Mouse (Mus musculus) stomach, postnatal 0 days (tissue): Measurements from ENCODE around the gene Uggt1. TPM values are rescaled to one million over a fixed set of nuclear protein-coding genes. Genes with fewer than 3 reads are reported as not detected.

Experiments used
- ATAC-seq: fragments of 200-750 bp; cut with Nextera tagmentation; 2 replicates; pipeline ENCODE4 v1.8.0; 2017; ENCODE audit not compliant: low FRiP score, low TSS enrichment
- DNase-seq: peaks from one replicate; pipeline ENCODE4 v3.0.0-alpha.2; 2016; ENCODE audit warnings: low spot score
- H3K27ac ChIP-seq: fragments of 300-500 bp; sonication (generic); replicated peaks from 2 replicates; pipeline ENCODE4 v1.5.1; 2014; ENCODE audit warnings: mild to moderate bottlenecking, control low read depth
- H3K27me3 ChIP-seq: fragments of 300-500 bp; sonication (generic); 2 replicates; pipeline ENCODE4 v1.6.1; 2014; ENCODE audit warnings: low read length; ENCODE audit not compliant: control insufficient read depth, insufficient read depth
- H3K36me3 ChIP-seq: fragments of 300-500 bp; sonication (generic); 2 replicates; pipeline ENCODE4 v1.6.1; 2014; ENCODE audit warnings: low read length, mixed read lengths; ENCODE audit not compliant: control insufficient read depth, insufficient read depth
- H3K4me1 ChIP-seq: fragments of 300-500 bp; sonication (generic); replicated peaks from 2 replicates; pipeline ENCODE4 v1.6.1; 2014; ENCODE audit warnings: antibody characterized with exemption; ENCODE audit not compliant: control insufficient read depth, insufficient read depth
- H3K4me2 ChIP-seq: fragments of 300-500 bp; sonication (generic); replicated peaks from 2 replicates; pipeline ENCODE4 v1.6.1; 2014; ENCODE audit warnings: low read depth, mild to moderate bottlenecking, control low read depth, moderate library complexity
- H3K4me3 ChIP-seq: fragments of 300-500 bp; sonication (generic); 2 replicates; pipeline ENCODE4 v1.5.1; 2014; ENCODE audit warnings: low read depth, low read length, control low read depth
- H3K9ac ChIP-seq: fragments of 300-500 bp; sonication (generic); 2 replicates; pipeline ENCODE4 v1.6.1; 2014; ENCODE audit warnings: mild to moderate bottlenecking, low read length, control low read depth, mixed read lengths
- H3K9me3 ChIP-seq: fragments of 300-500 bp; sonication (generic); 2 replicates; pipeline ENCODE4 v1.6.1; 2016; ENCODE audit warnings: low read length; ENCODE audit not compliant: control insufficient read depth
- CTCF ChIP-seq: IDR thresholded peaks from 2 replicates; pipeline ENCODE4 v1.5.1; 2016; ENCODE audit warnings: antibody characterized with exemption, low read depth, mild to moderate bottlenecking, moderate library complexity
- EP300 ChIP-seq: optimal IDR thresholded peaks from 2 replicates; pipeline ENCODE3; 2016; ENCODE audit warnings: antibody characterized with exemption
- WGBS: fragments of 180-500 bp; shearing (Covaris S2); extraction: QIAGEN DNeasy Blood & Tissue Kit; methylation state at CpG from one replicate; pipeline ENCODE4 v1.1.7; 2014; 5-methylcytosine and 5-hydroxymethylcytosine counted together
- polyA plus RNA-seq: library from polyadenylated mRNA; unstranded; fragments of >200 nt; fragmentation: Nextera tagmentation; extraction: Ambion mirVana; gene quantifications from 2 replicates; pipeline ENCODE4 v1.2.1, GENCODE M21; 2015

The Uggt1 gene
- polyA plus RNA-seq, 1 experiment from 2014 or later, result 28.9 TPM

DNA sequence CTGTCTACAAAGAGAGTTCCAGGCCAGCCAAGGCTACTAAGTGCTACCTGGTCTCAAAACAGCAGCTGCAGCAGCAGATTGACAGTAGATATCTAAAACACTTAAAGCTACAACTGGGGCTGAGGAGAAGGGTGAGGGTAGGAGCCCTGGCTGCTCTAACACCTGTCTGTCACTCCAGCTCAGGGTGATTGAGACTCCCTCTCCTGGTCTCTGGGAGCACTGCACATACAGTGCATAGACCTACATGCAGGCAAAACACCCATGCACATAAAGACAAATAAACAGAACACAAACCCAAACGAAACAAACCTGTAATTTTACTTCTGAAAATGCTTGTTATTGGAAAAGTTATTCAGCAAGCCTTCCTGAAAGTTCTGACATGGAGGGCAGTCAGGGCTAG is 95.1 kb downstream of the Uggt1 start:
- 0 out of 2 replicates have a peak, but pooled peaks have one; percentile 70 for ATAC-seq
- Histone ChIP-seq H3K4me3 (no peak overlapping the region), H3K9me3 (no peaks in the 10 kb centered on the region), H3K4me1 (no peaks in the 10 kb centered on the region), H3K9ac (no peak overlapping the region), H3K27me3 (no peaks in the 10 kb centered on the region), H3K4me2 (no peak overlapping the region), H3K36me3 (peaks cover 32% of the 10 kb centered on the region), H3K27ac (no peak overlapping the region)
- TF ChIP-seq EP300, result no peak
- TF ChIP-seq CTCF, result peak; percentile 69
- WGBS, result 62% methylated on average over 1 of the region's 1 CpGs
- peak; percentile 53 for DNase-seq

- H3K4me2 ChIP-seq, result no peak overlapping the region
- DNase-seq, result no peak
- no peaks in the 10 kb centered on the region for H3K27me3 ChIP-seq
- no peak overlapping the region for H3K9ac ChIP-seq
- H3K27ac ChIP-seq, result no peak overlapping the region
- ATAC-seq, result no peak
- no peak for TF ChIP-seq EP300
- no peak for TF ChIP-seq CTCF
- H3K36me3 ChIP-seq, result peaks cover 34% of the 10 kb centered on the region
- H3K4me1 ChIP-seq, result no peaks in the 10 kb centered on the region
- H3K9me3 ChIP-seq, result no peaks in the 10 kb centered on the region
- WGBS, result 60% methylated on average over 2 of the region's 2 CpGs
- no peak overlapping the region for H3K4me3 ChIP-seq
Observed at GRCm38 (mm10) chr1:36148809-36149208, 95.7 kb downstream of the Uggt1 start.

DNA sequence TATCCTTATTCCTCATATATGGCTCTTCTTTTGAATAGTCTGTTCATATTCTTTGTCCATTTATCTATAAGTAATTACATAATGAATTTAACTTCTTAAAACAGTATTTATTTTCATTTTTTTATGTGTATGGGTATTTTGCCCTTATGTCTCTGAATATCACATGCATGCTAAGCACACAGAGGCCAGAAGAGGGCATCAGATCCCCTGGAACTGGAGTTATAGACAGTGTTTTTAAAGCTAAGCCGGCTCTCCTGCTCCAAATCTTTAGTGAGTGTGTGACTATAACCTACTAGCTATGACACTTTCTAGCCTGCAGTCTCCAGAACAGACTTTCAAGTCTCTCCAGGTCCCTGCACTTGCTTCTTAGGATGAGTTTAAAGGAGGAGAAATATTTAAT is 99.5 kb downstream of the Uggt1 start:
- TF ChIP-seq EP300, result no peak
- TF ChIP-seq CTCF, result peak; percentile 76
- H3K4me3 ChIP-seq, result no peak overlapping the region
- no peaks in the 10 kb centered on the region for H3K4me1 ChIP-seq
- no peak overlapping the region for H3K4me2 ChIP-seq
- H3K27ac ChIP-seq, result no peak overlapping the region
- no peaks in the 10 kb centered on the region for H3K9me3 ChIP-seq
- peaks cover 29% of the 10 kb centered on the region for H3K36me3 ChIP-seq
- H3K27me3 ChIP-seq, result no peaks in the 10 kb centered on the region
- H3K9ac ChIP-seq, result no peak overlapping the region
- 10% methylated on average over 1 of the region's 1 CpGs for WGBS
- ATAC-seq (no peak), DNase-seq (no peak)

DNA sequence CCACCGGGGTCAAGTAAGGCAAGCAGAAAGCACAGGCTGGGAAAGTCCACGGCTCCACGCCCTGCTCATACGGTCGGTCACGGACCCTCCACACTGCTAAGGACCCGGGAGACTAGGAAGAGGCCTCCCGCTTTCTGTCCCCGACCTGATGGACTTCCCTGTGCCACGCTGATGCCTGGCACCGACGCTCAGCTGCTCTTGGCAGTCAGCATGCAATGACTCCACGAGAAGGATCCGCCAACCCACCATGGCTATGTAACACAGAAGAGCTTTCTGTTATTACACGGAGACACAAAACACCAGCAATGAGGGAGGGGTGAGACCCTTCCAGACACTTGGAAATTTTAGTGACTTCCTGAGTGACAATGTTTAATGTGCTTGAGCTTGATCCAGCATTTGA is 104.2 kb downstream of the Uggt1 start:
- Histone ChIP-seq H3K27ac (no peak overlapping the region), H3K27me3 (no peaks in the 10 kb centered on the region), H3K4me2 (no peak overlapping the region), H3K4me3 (no peak overlapping the region), H3K36me3 (peaks cover 5% of the 10 kb centered on the region), H3K9me3 (no peaks in the 10 kb centered on the region), H3K4me1 (no peaks in the 10 kb centered on the region), H3K9ac (no peak overlapping the region)
- ATAC-seq (no peak), DNase-seq (no peak)
- no peak for TF ChIP-seq CTCF
- no peak for TF ChIP-seq EP300
- 95% methylated on average over 15 of the region's 15 CpGs for WGBS

DNA sequence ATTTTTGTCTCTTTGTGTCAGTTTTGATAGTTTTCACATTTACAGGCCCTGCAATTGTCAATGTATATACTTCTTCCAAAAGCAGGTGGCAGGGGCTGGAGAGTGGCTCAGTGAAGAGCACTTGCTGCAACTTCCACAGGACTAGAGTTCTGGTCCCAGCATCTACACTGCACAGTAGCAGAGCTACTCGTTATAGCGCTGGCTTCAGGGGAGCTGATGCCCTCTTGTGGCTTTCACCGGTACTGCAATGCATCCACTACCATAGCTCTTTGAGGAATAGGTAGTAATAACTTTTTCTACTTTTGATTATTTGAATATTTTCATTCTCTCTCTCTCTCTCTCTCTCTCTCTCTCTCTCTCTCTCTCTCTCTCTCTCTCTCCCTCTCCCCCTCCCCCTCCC is 109.9 kb downstream of the Uggt1 start:
- TF ChIP-seq CTCF, result peak; percentile 94
- no peak for TF ChIP-seq EP300
- no peak overlapping the region for H3K9ac ChIP-seq
- no peak overlapping the region for H3K27ac ChIP-seq
- no peaks in the 10 kb centered on the region for H3K36me3 ChIP-seq
- DNase-seq (peak; percentile 79), ATAC-seq (0 out of 2 replicates have a peak, but pooled peaks have one; percentile 33)
- no peak overlapping the region for H3K4me2 ChIP-seq
- 2% methylated on average over 3 of the region's 3 CpGs for WGBS
- H3K4me3 ChIP-seq, result no peak overlapping the region
- no peaks in the 10 kb centered on the region for H3K27me3 ChIP-seq
- H3K4me1 ChIP-seq, result no peaks in the 10 kb centered on the region
- no peaks in the 10 kb centered on the region for H3K9me3 ChIP-seq

- WGBS, result 66% methylated on average over 3 of the region's 3 CpGs
- Histone ChIP-seq H3K27me3 (no peaks in the 10 kb centered on the region), H3K4me2 (no peak overlapping the region), H3K9ac (no peak overlapping the region), H3K9me3 (no peaks in the 10 kb centered on the region), H3K4me3 (no peak overlapping the region), H3K36me3 (no peaks in the 10 kb centered on the region), H3K27ac (no peak overlapping the region), H3K4me1 (no peaks in the 10 kb centered on the region)
- DNase-seq, result no peak
- no peak for ATAC-seq
- no peak for TF ChIP-seq CTCF
- no peak for TF ChIP-seq EP300
Observed at GRCm38 (mm10) chr1:36133647-36134046, 110.9 kb downstream of the Uggt1 start.
